Mouse (Mus musculus) forebrain, embryonic 10.5 days (tissue): ENCODE data around the gene Acnat2. TPM values are rescaled to one million over a fixed set of nuclear protein-coding genes. Genes with fewer than 3 reads are reported as not detected.
"Not testable (repeated sequence)": the region's sequence is repeated elsewhere in the genome, so short reads cannot be mapped to it uniquely, and the experiment has no call there.

Source experiments
- DNase-seq: peaks from one replicate; pipeline ENCODE4 v3.0.0-alpha.2; 2017; ENCODE audit warnings: low spot score; ENCODE audit errors: extremely low spot score
- H3K27ac ChIP-seq: fragments of 300-500 bp; sonication (generic); 2 replicates; pipeline ENCODE4 v1.5.1; 2016; ENCODE audit warnings: mild to moderate bottlenecking
- H3K27me3 ChIP-seq: fragments of 300-500 bp; sonication (generic); 2 replicates; pipeline ENCODE4 v1.6.1; 2016; ENCODE audit warnings: mild to moderate bottlenecking; ENCODE audit not compliant: poor library complexity, severe bottlenecking
- H3K36me3 ChIP-seq: fragments of 300-500 bp; sonication (generic); replicated peaks from 2 replicates; pipeline ENCODE4 v1.6.1; 2016; ENCODE audit warnings: mild to moderate bottlenecking, moderate library complexity
- H3K4me1 ChIP-seq: fragments of 300-500 bp; sonication (generic); 2 replicates; pipeline ENCODE4 v1.6.1; 2016
- H3K4me3 ChIP-seq: fragments of 300-500 bp; sonication (generic); 2 replicates; pipeline ENCODE4 v1.5.1; 2016; ENCODE audit warnings: mild to moderate bottlenecking, moderate library complexity
- H3K9me3 ChIP-seq: fragments of 300-500 bp; sonication (generic); 2 replicates; pipeline ENCODE4 v1.6.1; 2016; ENCODE audit warnings: mild to moderate bottlenecking, moderate library complexity
- WGBS: fragments of 180-500 bp; shearing (Covaris S2); methylation state at CpG from one replicate; pipeline ENCODE4 v1.1.7; 2016; 5-methylcytosine and 5-hydroxymethylcytosine counted together
- polyA plus RNA-seq: library from polyadenylated mRNA; unstranded; fragments of >200 nt; fragmentation: Nextera tagmentation; extraction: Ambion mirVana; gene quantifications from 2 replicates; pipeline ENCODE4 v1.2.1, GENCODE M21; 2016

Gene Acnat2
- polyA plus RNA-seq, 1 experiment from 2014 or later: not detected

GRCm38 (mm10) chr4:49340091-49340490 lies 67.9 kb downstream of the Acnat2 start:
- not testable (repeated sequence) for H3K36me3 ChIP-seq, DNase-seq, H3K4me1 ChIP-seq, H3K4me3 ChIP-seq, H3K27me3 ChIP-seq, H3K9me3 ChIP-seq, H3K27ac ChIP-seq
- WGBS: 85% methylated on average over 3 of the region's 3 CpGs

GRCm38 (mm10) chr4:49337949-49338348 lies 70.0 kb downstream of the Acnat2 start:
- not testable (repeated sequence) for H3K4me1 ChIP-seq, H3K27me3 ChIP-seq, H3K36me3 ChIP-seq, H3K27ac ChIP-seq, H3K4me3 ChIP-seq, DNase-seq, H3K9me3 ChIP-seq
- 91% methylated on average over 3 of the region's 4 CpGs for WGBS

Other genes starting within 250 kb of the Acnat2 start
- not detected in 2 replicates for gene Acnat1, start 65.8 kb upstream of the Acnat2 start, polyA plus RNA-seq
- gene Baat, start 98.4 kb upstream of the Acnat2 start, polyA plus RNA-seq: 0.24 and 0.36 TPM in 2 replicates
- 87.7 and 89.3 TPM in 2 replicates for gene Mrpl50, start 112.9 kb upstream of the Acnat2 start, polyA plus RNA-seq
- gene Zfp189, start 113.0 kb upstream of the Acnat2 start, polyA plus RNA-seq: 9.8 and 12.2 TPM in 2 replicates
- gene Aldob, start 141.4 kb upstream of the Acnat2 start, polyA plus RNA-seq: not detected in 2 replicates
- gene Tmem246, start 189.7 kb upstream of the Acnat2 start, polyA plus RNA-seq: 14.6 TPM in 2 replicates
- gene Rnf20, start 223.9 kb upstream of the Acnat2 start, polyA plus RNA-seq: 49.5 and 51.0 TPM in 2 replicates